Mouse (Mus musculus): ENCODE results near the gene Frmd7. TPM values are rescaled to one million over a fixed set of nuclear protein-coding genes. Genes with fewer than 3 reads are reported as not detected.
A peak's percentile ranks its signal among the peaks of the same experiment; 100 is the strongest.

Frmd7 gene
- 1 to 10 TPM; 2.9 to 3.5 TPM for total RNA-seq (2021)
- long read RNA-seq, partial matches to known transcripts: 1 of 2 reads
- long read RNA-seq, other reads (novel, unspliced or antisense): 1 of 2 reads

- no peak for DNase-seq (ENCODE audit: low spot score in 2 of 2)
These were observed at the start of gene Frmd7 for GRCm38 (mm10) chrX:50942610-50943009. TSS of gene Frmd7 (minus strand) at chrX:50942710.

- no peak for DNase-seq (ENCODE audit: low spot score in 2 of 2)
These were observed 48.8 kb upstream of the Frmd7 start for GRCm38 (mm10) chrX:50991324-50991723.

GRCm38 (mm10) chrX:50989940-50990339 lies 47.4 kb upstream of the Frmd7 start:
- DNase-seq (ENCODE audit: low spot score in 2 of 2): no peak

GRCm38 (mm10) chrX:50988581-50988980 lies 46.1 kb upstream of the Frmd7 start:
- no peak for DNase-seq (ENCODE audit: low spot score in 2 of 2)

GRCm38 (mm10) chrX:50978428-50978827 lies 35.9 kb upstream of the Frmd7 start:
- DNase-seq (ENCODE audit: low spot score in 2 of 2): no peak

GRCm38 (mm10) chrX:50972145-50972544 lies 29.6 kb upstream of the Frmd7 start:
- DNase-seq (ENCODE audit: low spot score in 2 of 2): no peak

- no peak for DNase-seq (ENCODE audit: low spot score in 2 of 2)
These were observed 27.4 kb upstream of the Frmd7 start for GRCm38 (mm10) chrX:50969907-50970306.

- no peak for DNase-seq (ENCODE audit: low spot score in 2 of 2)
These were observed 25.8 kb upstream of the Frmd7 start for GRCm38 (mm10) chrX:50968157-50968932.

GRCm38 (mm10) chrX:50965157-50965556 lies 22.6 kb upstream of the Frmd7 start:
- no peak for DNase-seq (ENCODE audit: low spot score in 2 of 2)

- no peak for DNase-seq (ENCODE audit: low spot score in 2 of 2)
These were observed 20.4 kb upstream of the Frmd7 start for GRCm38 (mm10) chrX:50962955-50963354.

GRCm38 (mm10) chrX:50948633-50949032 lies 6.1 kb upstream of the Frmd7 start:
- peak in 1 of 2 experiments; percentile 18 for DNase-seq (ENCODE audit: low spot score in 2 of 2)

- no peak for DNase-seq (ENCODE audit: low spot score in 2 of 2)
These were observed 5.6 kb upstream of the Frmd7 start for GRCm38 (mm10) chrX:50948116-50948515.

GRCm38 (mm10) chrX:50937117-50937516 lies 5.4 kb downstream of the Frmd7 start:
- no peak for DNase-seq (ENCODE audit: low spot score in 2 of 2)

- DNase-seq (ENCODE audit: low spot score in 2 of 2): no peak
These were observed 12.2 kb downstream of the Frmd7 start for GRCm38 (mm10) chrX:50930309-50930708.

GRCm38 (mm10) chrX:50926893-50927545 lies 15.5 kb downstream of the Frmd7 start:
- DNase-seq (ENCODE audit: low spot score in 2 of 2): no peak

GRCm38 (mm10) chrX:50924629-50925364 lies 17.7 kb downstream of the Frmd7 start:
- no peak for DNase-seq (ENCODE audit: low spot score in 2 of 2)

- DNase-seq (ENCODE audit: low spot score in 2 of 2): no peak
These were observed 23.8 kb downstream of the Frmd7 start for GRCm38 (mm10) chrX:50918754-50919153.

GRCm38 (mm10) chrX:50917389-50917788 lies 25.1 kb downstream of the Frmd7 start:
- DNase-seq (ENCODE audit: low spot score in 2 of 2): no peak

GRCm38 (mm10) chrX:50909915-50910314 lies 32.6 kb downstream of the Frmd7 start:
- no peak for DNase-seq (ENCODE audit: low spot score in 2 of 2)

- DNase-seq (ENCODE audit: low spot score in 2 of 2): no peak
These were observed 39.0 kb downstream of the Frmd7 start for GRCm38 (mm10) chrX:50903497-50903896.

GRCm38 (mm10) chrX:50887999-50888398 lies 54.5 kb downstream of the Frmd7 start:
- no peak for DNase-seq (ENCODE audit: low spot score in 2 of 2)
